Mouse (Mus musculus) T-helper 1 cell (primary cell): ENCODE results near the gene Epha10.
"Not testable (repeated sequence)": the region's sequence is repeated elsewhere in the genome, so short reads cannot be mapped to it uniquely, and the experiment has no call there.

Experiments
- in situ Hi-C: fragments of 300-600 bp; cut with MboI, MseI; formaldehyde crosslinking; loops from one replicate; pipeline ENCODE4 v1.15.1; 2025; ENCODE audit warnings: high pct_unique_total_duplicates

Epha10 gene

GRCm38 (mm10) chr4:124894508-124895428 is 14.1 kb downstream of the Epha10 start:
- in situ Hi-C loops, result loop anchor here (5.0 kb wide), 1 partner anchor 793 kb away; no protein-coding TSS in a partner anchor

- in situ Hi-C loops, result loop anchor here (5.0 kb wide), 1 partner anchor 789 kb away; no protein-coding TSS in a partner anchor
Measured at GRCm38 (mm10) chr4:124898428-124898827, 17.7 kb downstream of the Epha10 start.

- in situ Hi-C loops, result loop anchor here (5.0 kb wide), 1 partner anchor 787 kb away; no protein-coding TSS in a partner anchor
Measured at GRCm38 (mm10) chr4:124899906-124900305, 19.2 kb downstream of the Epha10 start.

- in situ Hi-C loops, result no loop called here
Measured at GRCm38 (mm10) chr4:124905417-124905816, 24.7 kb downstream of the Epha10 start.

- in situ Hi-C loops, result no loop called here
Measured at GRCm38 (mm10) chr4:124905971-124906822, 25.5 kb downstream of the Epha10 start.

- in situ Hi-C loops, result no loop called here
Measured at GRCm38 (mm10) chr4:124928102-124928501, 47.4 kb downstream of the Epha10 start.

- in situ Hi-C loops, result no loop called here
Measured at GRCm38 (mm10) chr4:124936613-124937471, 56.1 kb downstream of the Epha10 start, which contains the start of gene 9930104L06Rik. Gene 9930104L06Rik, plus strand, starts transcription at chr4:124937048.

GRCm38 (mm10) chr4:124939211-124939610 is 58.5 kb downstream of the Epha10 start, which contains the start of gene Cdca8:
Gene Cdca8, minus strand, starts transcription at chr4:124939311.
- in situ Hi-C loops, result not testable (repeated sequence)

GRCm38 (mm10) chr4:124943022-124943421 is 62.3 kb downstream of the Epha10 start:
- in situ Hi-C loops, result loop anchor here (5.0 kb wide), 2 partner anchors 119 to 154 kb away; no protein-coding TSS in a partner anchor

GRCm38 (mm10) chr4:124943781-124944180 is 63.1 kb downstream of the Epha10 start:
- in situ Hi-C loops, result loop anchor here (5.0 kb wide), 2 partner anchors 119 to 154 kb away; no protein-coding TSS in a partner anchor

- in situ Hi-C loops, result loop anchor here (5.0 kb wide), 2 partner anchors 117 to 152 kb away; no protein-coding TSS in a partner anchor
Measured at GRCm38 (mm10) chr4:124944961-124945360, 64.3 kb downstream of the Epha10 start.

- in situ Hi-C loops, result no loop called here
Measured at GRCm38 (mm10) chr4:124949488-124949887, 68.8 kb downstream of the Epha10 start.

GRCm38 (mm10) chr4:124950181-124951035 is 69.7 kb downstream of the Epha10 start:
- in situ Hi-C loops, result no loop called here

GRCm38 (mm10) chr4:124951036-124951433 is 70.3 kb downstream of the Epha10 start:
- in situ Hi-C loops, result no loop called here

GRCm38 (mm10) chr4:124953546-124953945 is 72.8 kb downstream of the Epha10 start:
- in situ Hi-C loops, result no loop called here

GRCm38 (mm10) chr4:124957284-124957683 is 76.6 kb downstream of the Epha10 start:
- in situ Hi-C loops, result no loop called here

GRCm38 (mm10) chr4:124959062-124959461 is 78.4 kb downstream of the Epha10 start:
- in situ Hi-C loops, result no loop called here

- in situ Hi-C loops, result no loop called here
Measured at GRCm38 (mm10) chr4:124960940-124961339, 80.2 kb downstream of the Epha10 start.

GRCm38 (mm10) chr4:124962576-124962975 is 81.9 kb downstream of the Epha10 start:
- in situ Hi-C loops, result no loop called here
